Mouse (Mus musculus) neutrophil, adult 65 days (primary cell): ENCODE measurements around the gene Tomm20. TPM values are rescaled to one million over a fixed set of nuclear protein-coding genes. Genes with fewer than 3 reads are reported as not detected.

Experiments used
- total RNA-seq: library from RNA; stranded (reverse); gene quantifications from 2 replicates; pipeline ENCODE4 v1.2.4, GENCODE M21; 2023

The Tomm20 gene
- 41.6 and 57.0 TPM in 2 replicates for total RNA-seq

GRCm38 (mm10) chr8:126945730-126946163 is at the start of gene Tomm20:
Gene Tomm20 (minus strand): TSS chr8:126945844.

GRCm38 (mm10) chr8:126970579-126971313 is 25.1 kb upstream of the Tomm20 start, which contains the start of gene Rbm34:
Gene Rbm34 (minus strand): TSS chr8:126971071.

Other genes starting within 250 kb of the Tomm20 start
- gene Rbm34, start 25.2 kb upstream of the Tomm20 start, total RNA-seq, result 8.7 and 12.3 TPM in 2 replicates
- gene Pard3, start 118.0 kb upstream of the Tomm20 start, total RNA-seq, result 0.39 and 0.60 TPM in 2 replicates